Mouse (Mus musculus): ENCODE data around the gene Gjc1. TPM values are rescaled to one million over a fixed set of nuclear protein-coding genes. Genes with fewer than 3 reads are reported as not detected.

Gene Gjc1
- polyA plus RNA-seq, 1 experiment from 2014 or later: 34.7 TPM

GRCm38 (mm10) chr11:102779081-102779638, 40.3 kb downstream of the Gjc1 start:
- H3K27me3 ChIP-seq (ENCODE audit: control insufficient read depth, insufficient read depth, low read length): no peaks in the 10 kb centered on the region
- H3K4me1 ChIP-seq (ENCODE audit: control insufficient read depth, insufficient read depth, low read length): peaks cover 14% of the 10 kb centered on the region
- no peak overlapping the region for H3K4me3 ChIP-seq (ENCODE audit: low read depth, low read length)
- no peak overlapping the region for H3K4me2 ChIP-seq (ENCODE audit: low read depth, low read length)
- 84% methylated on average over 8 of the region's 8 CpGs for WGBS
- peaks cover 7% of the 10 kb centered on the region for H3K36me3 ChIP-seq (ENCODE audit: control insufficient read depth, insufficient read depth, low read length)
- no peak overlapping the region for H3K27ac ChIP-seq (ENCODE audit: low read depth, low read length)
- H3K9ac ChIP-seq (replicated peaks; ENCODE audit: low read depth, low read length): no peak overlapping the region
- no peaks in the 10 kb centered on the region for H3K9me3 ChIP-seq (ENCODE audit: control insufficient read depth, low read length)
- no peak for ATAC-seq (ENCODE audit: low read depth)

GRCm38 (mm10) chr11:102778597-102778996, 40.9 kb downstream of the Gjc1 start:
- no peak overlapping the region for H3K4me3 ChIP-seq (ENCODE audit: low read depth, low read length)
- H3K27me3 ChIP-seq (ENCODE audit: control insufficient read depth, insufficient read depth, low read length): no peaks in the 10 kb centered on the region
- no peak overlapping the region for H3K4me2 ChIP-seq (ENCODE audit: low read depth, low read length)
- peaks cover 15% of the 10 kb centered on the region for H3K4me1 ChIP-seq (ENCODE audit: control insufficient read depth, insufficient read depth, low read length)
- H3K9ac ChIP-seq (replicated peaks; ENCODE audit: low read depth, low read length): no peak overlapping the region
- WGBS: 48% methylated on average over 5 of the region's 5 CpGs
- no peaks in the 10 kb centered on the region for H3K9me3 ChIP-seq (ENCODE audit: control insufficient read depth, low read length)
- ATAC-seq (ENCODE audit: low read depth): no peak
- H3K36me3 ChIP-seq (ENCODE audit: control insufficient read depth, insufficient read depth, low read length): peaks cover 7% of the 10 kb centered on the region
- H3K27ac ChIP-seq (ENCODE audit: low read depth, low read length): no peak overlapping the region

DNA sequence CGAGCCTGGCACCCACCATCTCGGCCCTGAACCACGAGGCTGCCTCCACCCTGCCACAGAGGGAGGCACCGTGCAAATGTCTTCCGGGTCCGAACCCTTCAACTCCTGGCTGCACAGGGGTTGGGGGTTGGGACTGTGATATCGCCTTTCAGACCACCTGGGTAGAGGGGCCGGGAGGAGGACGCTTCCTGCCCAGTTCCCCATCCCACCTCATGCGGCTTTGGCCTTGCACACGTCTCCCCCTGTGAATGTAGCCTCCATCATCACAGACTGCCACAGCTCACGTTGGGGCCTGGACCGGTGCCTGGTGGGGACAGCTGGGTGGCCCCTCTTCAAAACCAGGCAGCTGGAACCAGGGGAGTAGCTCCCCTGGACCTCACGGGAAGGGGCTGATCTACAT, 41.3 kb downstream of the Gjc1 start:
- Histone ChIP-seq H3K27me3 (ENCODE audit: control insufficient read depth, insufficient read depth, low read length) (no peaks in the 10 kb centered on the region), H3K9me3 (ENCODE audit: control insufficient read depth, low read length) (no peaks in the 10 kb centered on the region), H3K4me3 (ENCODE audit: low read depth, low read length) (no peak overlapping the region), H3K36me3 (ENCODE audit: control insufficient read depth, insufficient read depth, low read length) (peaks cover 7% of the 10 kb centered on the region), H3K27ac (ENCODE audit: low read depth, low read length) (no peak overlapping the region), H3K4me1 (ENCODE audit: control insufficient read depth, insufficient read depth, low read length) (peaks cover 19% of the 10 kb centered on the region), H3K9ac (replicated peaks; ENCODE audit: low read depth, low read length) (no peak overlapping the region), H3K4me2 (ENCODE audit: low read depth, low read length) (no peak overlapping the region)
- 49% methylated on average over 14 of the region's 14 CpGs for WGBS
- no peak for ATAC-seq (ENCODE audit: low read depth)

GRCm38 (mm10) chr11:102777598-102777997, 41.9 kb downstream of the Gjc1 start:
- 34% methylated on average over 21 of the region's 21 CpGs for WGBS

GRCm38 (mm10) chr11:102774621-102775141, 44.8 kb downstream of the Gjc1 start:
- peaks cover 25% of the 10 kb centered on the region for H3K4me1 ChIP-seq (ENCODE audit: control insufficient read depth, insufficient read depth, low read length)
- WGBS: 1% methylated on average over 25 of the region's 25 CpGs
- peak overlapping the region; percentile 90 for H3K9ac ChIP-seq (replicated peaks; ENCODE audit: low read depth, low read length)
- peak overlapping the region; percentile 87 for H3K4me2 ChIP-seq (ENCODE audit: low read depth, low read length)
- no peaks in the 10 kb centered on the region for H3K27me3 ChIP-seq (ENCODE audit: control insufficient read depth, insufficient read depth, low read length)
- H3K27ac ChIP-seq (ENCODE audit: low read depth, low read length): peak overlapping the region; percentile 92
- H3K9me3 ChIP-seq (ENCODE audit: control insufficient read depth, low read length): no peaks in the 10 kb centered on the region
- ATAC-seq (ENCODE audit: low read depth): peak; percentile 85
- peak overlapping the region; percentile 60 for H3K4me3 ChIP-seq (ENCODE audit: low read depth, low read length)
- H3K36me3 ChIP-seq (ENCODE audit: control insufficient read depth, insufficient read depth, low read length): peaks cover 7% of the 10 kb centered on the region

More at GRCm38 (mm10) chr11:102777598-102777997, 41.9 kb downstream of the Gjc1 start:
- H3K27me3 ChIP-seq (ENCODE audit: control insufficient read depth, insufficient read depth, low read length): no peaks in the 10 kb centered on the region
- H3K36me3 ChIP-seq (ENCODE audit: control insufficient read depth, insufficient read depth, low read length): peaks cover 7% of the 10 kb centered on the region
- no peak overlapping the region for H3K27ac ChIP-seq (ENCODE audit: low read depth, low read length)
- H3K9ac ChIP-seq (replicated peaks; ENCODE audit: low read depth, low read length): peak overlapping the region; percentile 12; the same call in 1 of the 2 replicates
- peaks cover 22% of the 10 kb centered on the region for H3K4me1 ChIP-seq (ENCODE audit: control insufficient read depth, insufficient read depth, low read length)
- peak overlapping the region; percentile 27; the same call in 1 of the 2 replicates for H3K4me2 ChIP-seq (ENCODE audit: low read depth, low read length)
- no peak overlapping the region for H3K4me3 ChIP-seq (ENCODE audit: low read depth, low read length)
- H3K9me3 ChIP-seq (ENCODE audit: control insufficient read depth, low read length): no peaks in the 10 kb centered on the region
- no peak for ATAC-seq (ENCODE audit: low read depth)

DNA sequence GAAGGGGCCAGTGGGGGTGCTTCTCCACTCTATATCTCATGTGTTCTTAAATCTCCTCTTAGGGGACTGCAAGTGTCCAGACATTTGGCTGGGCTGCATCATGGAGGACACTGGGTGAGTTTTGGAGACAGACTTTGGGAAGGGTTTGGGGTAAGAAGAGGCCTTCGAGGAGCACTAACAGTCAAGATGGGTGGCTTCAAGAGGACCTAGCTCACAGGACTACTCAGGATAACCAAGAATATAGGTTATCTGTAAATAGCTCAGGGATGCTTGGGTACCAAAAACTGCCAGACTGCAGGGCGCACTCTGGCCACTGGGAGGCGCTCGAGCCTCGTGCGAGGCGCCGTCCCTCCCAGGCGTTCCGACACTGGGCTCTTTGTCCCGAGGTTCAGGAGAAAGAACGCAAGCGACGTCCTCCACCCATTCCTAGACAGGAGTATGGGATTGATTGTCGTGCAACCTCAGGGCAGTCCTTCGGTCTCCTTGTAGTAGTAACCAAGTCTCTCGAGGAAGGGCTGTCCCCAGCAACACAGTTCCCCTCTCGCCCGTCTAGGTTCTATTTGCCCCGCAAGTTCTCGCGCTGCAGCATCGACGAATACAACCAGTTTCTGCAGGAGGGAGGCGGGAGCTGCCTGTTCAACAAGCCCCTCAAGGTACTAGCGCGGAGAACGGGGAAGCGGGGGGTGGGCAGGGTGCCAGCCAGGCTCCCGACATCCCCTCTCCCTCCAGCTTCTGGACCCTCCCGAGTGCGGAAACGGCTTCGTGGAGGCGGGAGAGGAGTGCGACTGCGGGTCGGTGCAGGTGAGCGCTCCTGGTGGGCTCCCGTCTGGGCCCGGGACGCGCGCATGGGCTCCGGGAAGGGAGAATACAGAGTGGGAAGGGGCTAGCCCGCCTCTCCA, 45.5 kb downstream of the Gjc1 start:
- peak overlapping the region; percentile 87 for H3K4me2 ChIP-seq (ENCODE audit: low read depth, low read length)
- no peaks in the 10 kb centered on the region for H3K27me3 ChIP-seq (ENCODE audit: control insufficient read depth, insufficient read depth, low read length)
- peak overlapping the region; percentile 92 for H3K27ac ChIP-seq (ENCODE audit: low read depth, low read length)
- peak overlapping the region; percentile 60 for H3K4me3 ChIP-seq (ENCODE audit: low read depth, low read length)
- H3K4me1 ChIP-seq (ENCODE audit: control insufficient read depth, insufficient read depth, low read length): peaks cover 25% of the 10 kb centered on the region
- H3K9me3 ChIP-seq (ENCODE audit: control insufficient read depth, low read length): no peaks in the 10 kb centered on the region
- peak overlapping the region; percentile 90 for H3K9ac ChIP-seq (replicated peaks; ENCODE audit: low read depth, low read length)
- peaks cover 7% of the 10 kb centered on the region for H3K36me3 ChIP-seq (ENCODE audit: control insufficient read depth, insufficient read depth, low read length)
- WGBS: under 1% methylated on average over 46 of the region's 46 CpGs
- peak; percentile 55 for ATAC-seq (ENCODE audit: low read depth)

GRCm38 (mm10) chr11:102772771-102773700, 46.5 kb downstream of the Gjc1 start:
- Histone ChIP-seq H3K27me3 (ENCODE audit: control insufficient read depth, insufficient read depth, low read length) (no peaks in the 10 kb centered on the region), H3K4me2 (ENCODE audit: low read depth, low read length) (no peak overlapping the region)

GRCm38 (mm10) chr11:102771916-102772714, 47.4 kb downstream of the Gjc1 start:
- Histone ChIP-seq H3K27ac (ENCODE audit: low read depth, low read length) (no peak overlapping the region), H3K27me3 (ENCODE audit: control insufficient read depth, insufficient read depth, low read length) (no peaks in the 10 kb centered on the region), H3K9me3 (ENCODE audit: control insufficient read depth, low read length) (no peaks in the 10 kb centered on the region), H3K4me2 (ENCODE audit: low read depth, low read length) (no peak overlapping the region), H3K9ac (replicated peaks; ENCODE audit: low read depth, low read length) (no peak overlapping the region), H3K4me3 (ENCODE audit: low read depth, low read length) (no peak overlapping the region), H3K36me3 (ENCODE audit: control insufficient read depth, insufficient read depth, low read length) (peaks cover 7% of the 10 kb centered on the region), H3K4me1 (ENCODE audit: control insufficient read depth, insufficient read depth, low read length) (peaks cover 20% of the 10 kb centered on the region)
- 30% methylated on average over 16 of the region's 16 CpGs for WGBS
- ATAC-seq (ENCODE audit: low read depth): no peak

More at GRCm38 (mm10) chr11:102772771-102773700, 46.5 kb downstream of the Gjc1 start:
- Histone ChIP-seq H3K9me3 (ENCODE audit: control insufficient read depth, low read length) (no peaks in the 10 kb centered on the region), H3K27ac (ENCODE audit: low read depth, low read length) (no peak overlapping the region; the same call in 1 of the 2 replicates), H3K9ac (replicated peaks; ENCODE audit: low read depth, low read length) (no peak overlapping the region), H3K4me3 (ENCODE audit: low read depth, low read length) (no peak overlapping the region), H3K36me3 (ENCODE audit: control insufficient read depth, insufficient read depth, low read length) (peaks cover 7% of the 10 kb centered on the region), H3K4me1 (ENCODE audit: control insufficient read depth, insufficient read depth, low read length) (peaks cover 25% of the 10 kb centered on the region)
- WGBS: 65% methylated on average over 18 of the region's 18 CpGs
- no peak for ATAC-seq (ENCODE audit: low read depth)
